Mouse (Mus musculus): ENCODE results near the gene Fcgrt. TPM values are rescaled to one million over a fixed set of nuclear protein-coding genes. Genes with fewer than 3 reads are reported as not detected.
"Not testable (repeated sequence)": the region's sequence is repeated elsewhere in the genome, so short reads cannot be mapped to it uniquely, and the experiment has no call there.

Gene Fcgrt
- polyA plus RNA-seq (2014; fragmentation: Nextera tagmentation; extraction: Ambion mirVana), result 20.3 and 26.9 TPM in 2 replicates

- 79% methylated on average over 7 of the region's 7 CpGs for WGBS
- H3K9ac ChIP-seq (ENCODE audit: low read length), result no peak within 1 kb of the TSS
- no peak within 1 kb of the TSS for H3K27ac ChIP-seq (ENCODE audit: low read depth, low read length)
- no peaks in the 10 kb centered on the region for H3K36me3 ChIP-seq (ENCODE audit: control insufficient read depth, insufficient read depth, low read length)
- no peaks in the 10 kb centered on the region for H3K4me1 ChIP-seq (ENCODE audit: control insufficient read depth, insufficient read depth, low read length)
- no peaks in the 10 kb centered on the region for H3K27me3 ChIP-seq (replicated peaks; ENCODE audit: control insufficient read depth, insufficient read depth, low read length)
- no peak for DNase-seq (ENCODE audit: low spot score)
- H3K9me3 ChIP-seq (replicated peaks; ENCODE audit: control insufficient read depth, low read length), result no peaks in the 10 kb centered on the region
- ATAC-seq, result no peak
- H3K4me2 ChIP-seq (ENCODE audit: low read length), result no peak within 1 kb of the TSS
- H3K4me3 ChIP-seq (ENCODE audit: low read depth, low read length), result no peak within 1 kb of the TSS
Measured at GRCm38 (mm10) chr7:45103652-45104180, at the start of gene Fcgrt. Gene Fcgrt (minus strand): TSS chr7:45103851.

- H3K9me3 ChIP-seq (replicated peaks; ENCODE audit: control insufficient read depth, low read length); H3K27me3 ChIP-seq (replicated peaks; ENCODE audit: control insufficient read depth, insufficient read depth, low read length); DNase-seq (ENCODE audit: low spot score); H3K4me1 ChIP-seq (ENCODE audit: control insufficient read depth, insufficient read depth, low read length); H3K36me3 ChIP-seq (ENCODE audit: control insufficient read depth, insufficient read depth, low read length); H3K9ac ChIP-seq (ENCODE audit: low read length); H3K4me2 ChIP-seq (ENCODE audit: low read length); ATAC-seq; H3K27ac ChIP-seq (ENCODE audit: low read depth, low read length); H3K4me3 ChIP-seq (ENCODE audit: low read depth, low read length): not testable (repeated sequence)
- 93% methylated on average over 2 of the region's 2 CpGs for WGBS
Measured at GRCm38 (mm10) chr7:45153052-45153451, 49.4 kb upstream of the Fcgrt start.

- DNase-seq (ENCODE audit: low spot score) (no peak), ATAC-seq (no peak)
- 0 out of 2 replicates have a peak, but pooled peaks cover 5% of the 10 kb centered on the region for H3K36me3 ChIP-seq (ENCODE audit: control insufficient read depth, insufficient read depth, low read length)
- peaks cover 8% of the 10 kb centered on the region for H3K4me1 ChIP-seq (ENCODE audit: control insufficient read depth, insufficient read depth, low read length)
- peak overlapping the region; percentile 9; the same call in 1 of the 2 replicates for H3K9ac ChIP-seq (ENCODE audit: low read length)
- H3K27ac ChIP-seq (ENCODE audit: low read depth, low read length), result no peak overlapping the region
- no peak overlapping the region for H3K4me2 ChIP-seq (ENCODE audit: low read length)
- H3K9me3 ChIP-seq (replicated peaks; ENCODE audit: control insufficient read depth, low read length), result no peaks in the 10 kb centered on the region
- H3K4me3 ChIP-seq (ENCODE audit: low read depth, low read length), result no peak overlapping the region
- 45% methylated on average over 11 of the region's 11 CpGs for WGBS
- H3K27me3 ChIP-seq (replicated peaks; ENCODE audit: control insufficient read depth, insufficient read depth, low read length), result no peaks in the 10 kb centered on the region
Measured at GRCm38 (mm10) chr7:45151303-45151702, 47.7 kb upstream of the Fcgrt start.

GRCm38 (mm10) chr7:45150321-45150720, 46.7 kb upstream of the Fcgrt start:
- 76% methylated on average over 4 of the region's 4 CpGs for WGBS
- ATAC-seq (no peak), DNase-seq (ENCODE audit: low spot score) (no peak)
- no peak overlapping the region for H3K4me2 ChIP-seq (ENCODE audit: low read length)
- H3K27me3 ChIP-seq (replicated peaks; ENCODE audit: control insufficient read depth, insufficient read depth, low read length), result no peaks in the 10 kb centered on the region
- peak overlapping the region; percentile 30; the same call in 1 of the 2 replicates for H3K9ac ChIP-seq (ENCODE audit: low read length)
- H3K36me3 ChIP-seq (ENCODE audit: control insufficient read depth, insufficient read depth, low read length), result 0 out of 2 replicates have a peak, but pooled peaks cover 7% of the 10 kb centered on the region
- no peak overlapping the region for H3K4me3 ChIP-seq (ENCODE audit: low read depth, low read length)
- no peak overlapping the region for H3K27ac ChIP-seq (ENCODE audit: low read depth, low read length)
- peaks cover 8% of the 10 kb centered on the region for H3K4me1 ChIP-seq (ENCODE audit: control insufficient read depth, insufficient read depth, low read length)
- H3K9me3 ChIP-seq (replicated peaks; ENCODE audit: control insufficient read depth, low read length), result no peaks in the 10 kb centered on the region

GRCm38 (mm10) chr7:45149545-45149944, 45.9 kb upstream of the Fcgrt start:
- ATAC-seq (no peak), DNase-seq (ENCODE audit: low spot score) (no peak)
- H3K4me2 ChIP-seq (ENCODE audit: low read length), result no peak overlapping the region
- no peak overlapping the region for H3K9ac ChIP-seq (ENCODE audit: low read length)
- H3K27me3 ChIP-seq (replicated peaks; ENCODE audit: control insufficient read depth, insufficient read depth, low read length), result no peaks in the 10 kb centered on the region
- H3K4me3 ChIP-seq (ENCODE audit: low read depth, low read length), result no peak overlapping the region
- WGBS, result 27% methylated on average over 6 of the region's 6 CpGs
- no peak overlapping the region for H3K27ac ChIP-seq (ENCODE audit: low read depth, low read length)
- peaks cover 8% of the 10 kb centered on the region for H3K4me1 ChIP-seq (ENCODE audit: control insufficient read depth, insufficient read depth, low read length)
- H3K9me3 ChIP-seq (replicated peaks; ENCODE audit: control insufficient read depth, low read length), result no peaks in the 10 kb centered on the region
- H3K36me3 ChIP-seq (ENCODE audit: control insufficient read depth, insufficient read depth, low read length), result 0 out of 2 replicates have a peak, but pooled peaks cover 12% of the 10 kb centered on the region

- Histone ChIP-seq H3K9ac (ENCODE audit: low read length) (no peak overlapping the region), H3K4me1 (ENCODE audit: control insufficient read depth, insufficient read depth, low read length) (peaks cover 7% of the 10 kb centered on the region), H3K4me2 (ENCODE audit: low read length) (no peak overlapping the region), H3K27me3 (replicated peaks; ENCODE audit: control insufficient read depth, insufficient read depth, low read length) (no peaks in the 10 kb centered on the region), H3K27ac (ENCODE audit: low read depth, low read length) (no peak overlapping the region; the same call in 1 of the 2 replicates), H3K4me3 (ENCODE audit: low read depth, low read length) (no peak overlapping the region), H3K9me3 (replicated peaks; ENCODE audit: control insufficient read depth, low read length) (no peaks in the 10 kb centered on the region), H3K36me3 (ENCODE audit: control insufficient read depth, insufficient read depth, low read length) (0 out of 2 replicates have a peak, but pooled peaks cover 16% of the 10 kb centered on the region)
- 73% methylated on average over 4 of the region's 4 CpGs for WGBS
- DNase-seq (ENCODE audit: low spot score), result no peak
- no peak for ATAC-seq
Measured at GRCm38 (mm10) chr7:45148534-45149098, 45.0 kb upstream of the Fcgrt start.

GRCm38 (mm10) chr7:45147899-45148298, 44.2 kb upstream of the Fcgrt start:
- Histone ChIP-seq H3K4me3 (ENCODE audit: low read depth, low read length) (no peak overlapping the region), H3K9me3 (replicated peaks; ENCODE audit: control insufficient read depth, low read length) (no peaks in the 10 kb centered on the region), H3K9ac (ENCODE audit: low read length) (no peak overlapping the region), H3K4me2 (ENCODE audit: low read length) (no peak overlapping the region), H3K4me1 (ENCODE audit: control insufficient read depth, insufficient read depth, low read length) (0 out of 2 replicates have a peak, but pooled peaks cover 4% of the 10 kb centered on the region), H3K27me3 (replicated peaks; ENCODE audit: control insufficient read depth, insufficient read depth, low read length) (no peaks in the 10 kb centered on the region), H3K27ac (ENCODE audit: low read depth, low read length) (no peak overlapping the region), H3K36me3 (ENCODE audit: control insufficient read depth, insufficient read depth, low read length) (0 out of 2 replicates have a peak, but pooled peaks cover 16% of the 10 kb centered on the region)
- DNase-seq (ENCODE audit: low spot score) (no peak), ATAC-seq (no peak)
- 93% methylated on average over 11 of the region's 11 CpGs for WGBS

GRCm38 (mm10) chr7:45147267-45147666, 43.6 kb upstream of the Fcgrt start:
- H3K4me1 ChIP-seq (ENCODE audit: control insufficient read depth, insufficient read depth, low read length), result 0 out of 2 replicates have a peak, but pooled peaks cover 4% of the 10 kb centered on the region
- H3K9ac ChIP-seq (ENCODE audit: low read length), result no peak overlapping the region
- no peak overlapping the region for H3K27ac ChIP-seq (ENCODE audit: low read depth, low read length)
- H3K36me3 ChIP-seq (ENCODE audit: control insufficient read depth, insufficient read depth, low read length), result 0 out of 2 replicates have a peak, but pooled peaks cover 19% of the 10 kb centered on the region
- 91% methylated on average over 11 of the region's 11 CpGs for WGBS
- no peaks in the 10 kb centered on the region for H3K27me3 ChIP-seq (replicated peaks; ENCODE audit: control insufficient read depth, insufficient read depth, low read length)
- ATAC-seq (no peak), DNase-seq (ENCODE audit: low spot score) (no peak)
- H3K9me3 ChIP-seq (replicated peaks; ENCODE audit: control insufficient read depth, low read length), result no peaks in the 10 kb centered on the region
- H3K4me2 ChIP-seq (ENCODE audit: low read length), result no peak overlapping the region
- H3K4me3 ChIP-seq (ENCODE audit: low read depth, low read length), result no peak overlapping the region

- no peak overlapping the region for H3K27ac ChIP-seq (ENCODE audit: low read depth, low read length)
- no peaks in the 10 kb centered on the region for H3K27me3 ChIP-seq (replicated peaks; ENCODE audit: control insufficient read depth, insufficient read depth, low read length)
- no peak overlapping the region for H3K9ac ChIP-seq (ENCODE audit: low read length)
- H3K4me3 ChIP-seq (ENCODE audit: low read depth, low read length), result no peak overlapping the region
- WGBS, result 93% methylated on average over 8 of the region's 8 CpGs
- no peaks in the 10 kb centered on the region for H3K4me1 ChIP-seq (ENCODE audit: control insufficient read depth, insufficient read depth, low read length)
- no peaks in the 10 kb centered on the region for H3K9me3 ChIP-seq (replicated peaks; ENCODE audit: control insufficient read depth, low read length)
- H3K36me3 ChIP-seq (ENCODE audit: control insufficient read depth, insufficient read depth, low read length), result 0 out of 2 replicates have a peak, but pooled peaks cover 19% of the 10 kb centered on the region
- DNase-seq (ENCODE audit: low spot score) (no peak), ATAC-seq (no peak)
- no peak overlapping the region for H3K4me2 ChIP-seq (ENCODE audit: low read length)
Measured at GRCm38 (mm10) chr7:45145460-45145859, 41.8 kb upstream of the Fcgrt start.
